Mouse (Mus musculus) hindbrain, embryonic 10.5 days (tissue): ENCODE measurements around the gene Gpx5. TPM values are rescaled to one million over a fixed set of nuclear protein-coding genes. Genes with fewer than 3 reads are reported as not detected.
A peak's percentile ranks its signal among the peaks of the same experiment; 100 is the strongest.

Experiments used
- DNase-seq: peaks from one replicate; pipeline ENCODE4 v3.0.0-alpha.2; 2017; ENCODE audit warnings: low spot score
- H3K27ac ChIP-seq: fragments of 300-500 bp; sonication (generic); 2 replicates; pipeline ENCODE4 v1.5.1; 2016; ENCODE audit warnings: mild to moderate bottlenecking, moderate library complexity
- H3K27me3 ChIP-seq: fragments of 300-500 bp; sonication (generic); 2 replicates; pipeline ENCODE4 v1.6.1; 2016; ENCODE audit warnings: mild to moderate bottlenecking; ENCODE audit not compliant: poor library complexity, insufficient read depth, severe bottlenecking
- H3K36me3 ChIP-seq: fragments of 300-500 bp; sonication (generic); 2 replicates; pipeline ENCODE4 v1.6.1; 2016; ENCODE audit warnings: mild to moderate bottlenecking, moderate library complexity
- H3K4me1 ChIP-seq: fragments of 300-500 bp; sonication (generic); replicated peaks from 2 replicates; pipeline ENCODE4 v1.6.1; 2016; ENCODE audit warnings: mild to moderate bottlenecking
- H3K4me3 ChIP-seq: fragments of 300-500 bp; sonication (generic); 2 replicates; pipeline ENCODE4 v1.5.1; 2016; ENCODE audit warnings: mild to moderate bottlenecking, moderate library complexity
- H3K9me3 ChIP-seq: fragments of 300-500 bp; sonication (generic); 2 replicates; pipeline ENCODE4 v1.6.1; 2016; ENCODE audit warnings: mild to moderate bottlenecking, moderate library complexity
- WGBS: fragments of 180-500 bp; shearing (Covaris S2); methylation state at CpG from one replicate; pipeline ENCODE4 v1.1.7; 2016; 5-methylcytosine and 5-hydroxymethylcytosine counted together
- polyA plus RNA-seq: library from polyadenylated mRNA; unstranded; fragments of >200 nt; fragmentation: Nextera tagmentation; extraction: Ambion mirVana; gene quantifications from 2 replicates; pipeline ENCODE4 v1.2.1, GENCODE M21; 2016

Gpx5 gene
- not detected in 2 replicates for polyA plus RNA-seq

DNA sequence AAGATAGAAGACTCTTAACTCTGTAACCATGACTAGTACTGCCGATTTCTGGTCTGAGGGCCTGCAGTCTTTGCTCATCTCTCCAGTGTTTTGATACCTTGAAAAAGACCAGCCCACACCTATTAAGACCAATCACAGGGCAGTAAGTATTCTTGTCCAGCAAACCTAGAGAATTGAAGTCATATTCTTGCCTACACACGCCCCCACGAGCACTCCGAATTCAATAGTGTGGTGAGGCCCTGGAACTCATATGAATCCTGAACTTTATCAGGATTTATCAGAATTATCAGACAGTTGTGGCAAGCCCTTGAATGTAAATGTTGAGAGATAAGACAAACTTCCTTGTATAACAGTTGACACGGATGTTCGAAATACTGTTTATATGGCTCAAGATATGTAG is at the start of gene Gpx5:
TSS of gene Gpx5 (minus strand) at position 101 of the 400 bp plus-strand sequence.
- 95% methylated on average over 6 of the region's 6 CpGs for WGBS
- Histone ChIP-seq H3K9me3 (no peaks in the 10 kb centered on the region), H3K27ac (no peak within 1 kb of the TSS), H3K4me3 (no peak within 1 kb of the TSS), H3K36me3 (no peaks in the 10 kb centered on the region), H3K27me3 (no peaks in the 10 kb centered on the region), H3K4me1 (no peaks in the 10 kb centered on the region)
- no peak for DNase-seq

DNA sequence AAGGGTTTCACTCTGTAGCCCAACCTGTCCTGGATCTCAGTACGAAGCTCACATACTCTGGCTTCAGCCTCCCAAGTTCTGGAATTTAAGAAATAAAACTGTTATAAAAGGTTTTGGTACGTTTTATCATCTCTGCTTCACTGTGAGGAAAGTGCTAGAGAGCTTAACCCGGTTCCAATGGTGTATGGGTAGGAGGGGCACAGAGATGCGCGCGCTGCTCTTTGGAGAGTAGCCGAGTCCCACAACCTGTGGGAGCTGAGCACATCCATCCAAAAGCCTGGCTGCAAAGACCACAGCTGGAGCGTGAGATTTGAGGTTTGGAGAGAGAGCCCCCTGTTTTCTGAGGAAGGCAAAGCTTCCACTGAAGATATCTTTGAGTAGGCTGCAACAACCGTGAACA is 34.9 kb upstream of the Gpx5 start:
- H3K4me1 ChIP-seq: peaks cover 5% of the 10 kb centered on the region; the same call in 1 of the 2 replicates
- no peak overlapping the region for H3K27ac ChIP-seq
- no peaks in the 10 kb centered on the region for H3K36me3 ChIP-seq
- no peaks in the 10 kb centered on the region for H3K9me3 ChIP-seq
- under 1% methylated on average over 9 of the region's 9 CpGs for WGBS
- peak; percentile 49 for DNase-seq
- 0 out of 2 replicates have a peak, but pooled peaks cover 3% of the 10 kb centered on the region for H3K27me3 ChIP-seq
- peak overlapping the region; percentile 61 for H3K4me3 ChIP-seq

DNA sequence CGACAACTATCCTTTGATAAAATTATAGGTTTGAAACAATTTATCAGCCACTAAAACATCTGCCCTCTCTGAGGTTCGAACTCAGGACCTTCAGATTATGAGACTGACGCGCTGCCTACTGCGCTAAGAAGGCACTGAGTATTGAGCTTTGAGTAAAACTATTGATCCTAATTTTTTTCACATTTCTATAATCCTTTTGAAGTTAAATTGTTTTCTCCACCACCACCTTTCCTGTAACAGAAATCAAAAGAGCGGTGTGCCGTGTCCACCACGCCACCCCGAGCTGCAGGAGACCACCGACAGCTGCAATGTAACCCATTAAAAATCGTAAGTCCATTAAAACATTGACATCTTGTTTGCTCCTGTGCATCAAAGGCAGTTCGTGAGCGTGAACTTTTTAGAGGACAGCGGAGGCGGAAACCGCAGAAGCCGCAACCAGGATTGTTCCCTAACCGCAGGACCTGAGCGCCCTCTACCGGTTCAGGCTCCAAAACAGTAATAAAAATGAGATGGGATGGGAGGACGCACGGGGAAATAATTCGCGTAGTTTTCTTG is 34.2 kb upstream of the Gpx5 start:
- 0 out of 2 replicates have a peak, but pooled peaks cover 3% of the 10 kb centered on the region for H3K27me3 ChIP-seq
- peaks cover 9% of the 10 kb centered on the region; the same call in 1 of the 2 replicates for H3K4me1 ChIP-seq
- H3K27ac ChIP-seq: peak overlapping the region; percentile 66; the same call in 1 of the 2 replicates
- peak; percentile 86 for DNase-seq
- no peaks in the 10 kb centered on the region for H3K9me3 ChIP-seq
- H3K4me3 ChIP-seq: peak overlapping the region; percentile 61
- H3K36me3 ChIP-seq: no peaks in the 10 kb centered on the region
- under 1% methylated on average over 24 of the region's 24 CpGs for WGBS

DNA sequence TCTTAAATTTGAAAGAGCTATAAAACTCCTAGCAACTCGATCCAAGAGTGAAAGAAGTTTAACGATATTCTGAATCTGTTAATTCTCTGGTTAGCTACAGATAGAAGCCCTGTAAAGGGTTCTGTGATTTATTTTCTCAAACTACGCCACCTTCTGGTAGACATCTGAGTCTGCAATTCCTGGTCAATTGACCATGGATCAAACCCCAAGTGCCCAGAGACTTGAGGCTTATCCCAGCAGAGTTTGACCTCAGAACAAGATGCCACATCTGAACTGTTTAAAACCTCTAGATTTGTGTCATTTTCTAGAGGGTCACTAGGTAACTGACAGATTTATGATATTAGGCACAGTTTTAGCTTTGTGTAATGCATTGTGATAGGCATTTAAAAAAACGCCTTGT is 33.7 kb upstream of the Gpx5 start:
- Histone ChIP-seq H3K4me3 (peak overlapping the region; percentile 61), H3K9me3 (no peaks in the 10 kb centered on the region), H3K36me3 (no peaks in the 10 kb centered on the region), H3K27ac (no peak overlapping the region), H3K4me1 (peaks cover 9% of the 10 kb centered on the region; the same call in 1 of the 2 replicates), H3K27me3 (0 out of 2 replicates have a peak, but pooled peaks cover 3% of the 10 kb centered on the region)
- 7% methylated on average over 4 of the region's 4 CpGs for WGBS
- peak; percentile 6 for DNase-seq

DNA sequence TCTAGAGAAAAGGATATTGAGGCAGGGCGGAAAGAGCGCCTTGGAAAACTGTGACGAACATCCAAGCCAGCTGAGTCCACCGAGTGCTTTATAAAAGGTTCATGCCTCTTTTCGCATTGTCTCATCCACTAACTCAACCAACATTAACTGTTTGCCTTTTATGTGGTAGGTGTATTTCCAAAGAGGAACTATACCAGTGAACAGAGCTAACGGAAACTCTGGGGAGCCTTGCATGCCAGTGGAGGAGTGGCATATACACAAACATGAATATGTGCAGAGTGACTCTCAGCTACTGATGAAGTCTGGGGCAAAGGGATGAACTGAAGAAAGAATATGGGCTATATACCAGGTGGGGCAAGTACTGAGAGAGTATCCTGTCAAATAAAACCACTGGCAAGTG is 30.9 kb upstream of the Gpx5 start:
- H3K27me3 ChIP-seq: 0 out of 2 replicates have a peak, but pooled peaks cover 3% of the 10 kb centered on the region
- no peak for DNase-seq
- no peak overlapping the region for H3K27ac ChIP-seq
- no peaks in the 10 kb centered on the region for H3K9me3 ChIP-seq
- no peaks in the 10 kb centered on the region for H3K36me3 ChIP-seq
- WGBS: 70% methylated on average over 6 of the region's 6 CpGs
- H3K4me1 ChIP-seq: peaks cover 9% of the 10 kb centered on the region; the same call in 1 of the 2 replicates
- peak overlapping the region; percentile 52; the same call in 1 of the 2 replicates for H3K4me3 ChIP-seq

DNA sequence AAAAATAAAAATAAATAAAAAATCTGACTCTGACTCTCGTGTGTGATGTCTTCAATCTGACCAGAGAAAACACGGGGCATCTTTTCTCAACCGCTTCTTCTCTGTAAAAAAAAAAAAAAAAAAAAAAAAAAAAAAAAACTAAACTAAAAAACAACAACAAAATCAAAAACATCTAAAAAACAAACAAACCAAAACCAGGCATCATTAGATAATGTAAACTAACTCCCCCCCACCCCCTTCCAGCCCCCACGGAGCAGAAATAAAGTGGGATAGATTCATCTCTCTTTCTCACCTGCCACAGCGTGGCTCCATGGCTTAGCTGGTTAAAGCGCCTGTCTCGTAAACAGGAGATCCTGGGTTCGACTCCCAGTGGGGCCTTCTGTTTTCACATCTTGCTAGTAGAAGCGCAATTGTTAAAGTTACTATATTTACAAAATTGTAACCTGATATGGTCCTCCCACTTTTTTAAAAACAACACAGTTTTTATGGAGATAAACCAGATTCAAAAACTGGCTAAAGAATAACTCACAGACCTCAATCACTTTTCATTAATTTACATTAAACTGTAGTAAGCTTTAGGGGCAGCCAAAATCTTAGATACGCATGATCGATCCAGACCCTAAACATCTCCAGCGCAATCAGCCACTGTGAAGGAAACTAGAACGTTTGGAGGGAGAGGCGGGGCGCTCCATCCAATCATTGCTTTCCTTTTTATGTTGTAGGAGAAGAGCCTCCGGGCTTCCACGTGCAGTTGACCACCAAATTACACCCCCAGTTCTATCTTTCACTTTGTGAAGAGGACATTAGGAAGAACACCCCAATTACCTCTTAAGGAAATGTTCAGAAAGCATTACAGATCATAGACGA is 30.2 kb upstream of the Gpx5 start:
- Histone ChIP-seq H3K36me3 (no peaks in the 10 kb centered on the region), H3K4me1 (peaks cover 9% of the 10 kb centered on the region; the same call in 1 of the 2 replicates), H3K27me3 (no peaks in the 10 kb centered on the region), H3K4me3 (peak overlapping the region; percentile 52), H3K27ac (no peak overlapping the region), H3K9me3 (no peaks in the 10 kb centered on the region)
- DNase-seq: peak; percentile 69
- WGBS: 14% methylated on average over 18 of the region's 18 CpGs

DNA sequence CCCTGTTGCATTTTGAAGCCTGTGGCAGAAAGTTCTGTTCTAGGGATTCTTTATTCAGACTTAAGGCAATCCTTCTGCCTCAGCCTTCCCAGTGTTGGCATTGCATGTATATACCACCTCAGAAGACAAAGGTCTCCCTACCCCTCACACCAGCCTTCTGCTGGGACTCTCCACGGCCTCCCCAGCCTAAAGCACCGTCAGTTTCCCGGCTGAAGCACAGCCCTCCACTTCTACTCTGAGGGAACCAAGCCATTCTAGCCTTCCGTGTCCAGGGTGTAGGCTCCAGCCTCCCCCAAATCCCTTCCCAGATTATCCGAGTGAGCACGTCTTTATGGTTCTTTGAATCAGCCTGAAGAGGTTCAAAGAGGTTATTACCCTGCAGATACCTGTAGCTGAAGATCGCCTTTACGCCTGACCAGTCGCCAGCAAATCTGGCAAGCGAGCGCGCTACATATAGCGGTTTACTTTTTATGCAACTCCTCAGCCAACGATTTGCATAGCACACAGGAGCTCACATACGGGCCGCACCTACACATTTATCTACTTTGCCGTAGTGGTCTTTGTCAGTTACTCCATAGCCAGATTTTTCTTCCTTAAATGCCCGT is 29.5 kb upstream of the Gpx5 start:
- Histone ChIP-seq H3K27me3 (no peaks in the 10 kb centered on the region), H3K4me3 (peak overlapping the region; percentile 52), H3K4me1 (0 out of 2 replicates have a peak, but pooled peaks cover 4% of the 10 kb centered on the region), H3K9me3 (no peaks in the 10 kb centered on the region), H3K27ac (no peak overlapping the region), H3K36me3 (no peaks in the 10 kb centered on the region)
- peak; percentile 35 for DNase-seq
- WGBS: 2% methylated on average over 18 of the region's 18 CpGs

DNA sequence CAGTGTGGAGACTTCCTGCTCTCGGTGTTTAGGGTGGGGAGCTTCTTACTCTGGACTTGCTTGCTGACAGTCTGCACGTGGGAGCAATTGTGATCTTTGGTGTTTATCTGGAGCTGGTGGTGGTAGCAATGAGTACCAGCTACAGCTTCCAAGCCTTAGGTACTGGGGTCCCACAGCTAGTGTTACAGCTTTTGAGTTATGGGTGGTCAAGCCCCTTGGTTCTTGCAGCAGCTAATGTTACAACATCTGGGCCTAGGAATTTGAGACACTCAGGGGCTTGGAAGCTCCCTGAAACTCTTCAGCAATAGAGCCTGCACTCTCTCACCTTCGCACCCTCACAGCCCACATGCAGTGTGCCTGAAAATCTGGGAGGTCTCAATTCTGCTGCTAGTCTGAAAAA is 27.7 kb upstream of the Gpx5 start:
- Histone ChIP-seq H3K9me3 (no peaks in the 10 kb centered on the region), H3K27me3 (no peaks in the 10 kb centered on the region), H3K4me1 (0 out of 2 replicates have a peak, but pooled peaks cover 4% of the 10 kb centered on the region), H3K4me3 (no peak overlapping the region), H3K36me3 (no peaks in the 10 kb centered on the region), H3K27ac (no peak overlapping the region)
- 73% methylated on average over 3 of the region's 3 CpGs for WGBS
- no peak for DNase-seq

DNA sequence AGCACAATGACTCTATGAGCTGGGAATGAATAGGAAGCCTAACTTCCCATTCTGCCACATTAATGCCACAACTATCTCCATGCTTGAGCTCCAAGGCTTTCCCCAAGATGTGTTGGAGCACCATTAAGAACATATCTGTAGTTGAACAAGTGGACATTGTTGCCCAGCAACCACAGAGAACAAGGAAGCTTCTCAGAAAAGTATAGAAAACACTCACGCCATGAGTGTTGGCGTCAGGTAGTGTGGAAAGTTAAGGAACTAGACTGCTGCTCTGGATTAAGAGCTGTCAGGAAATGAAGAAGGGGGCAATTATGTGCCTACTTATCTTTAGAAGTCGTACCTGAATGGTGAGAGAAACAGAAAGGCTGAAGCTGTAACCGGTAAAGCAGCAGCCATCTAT is 21.4 kb upstream of the Gpx5 start:
- no peak overlapping the region for H3K4me3 ChIP-seq
- DNase-seq: no peak
- no peaks in the 10 kb centered on the region for H3K27me3 ChIP-seq
- peaks cover 3% of the 10 kb centered on the region; the same call in 1 of the 2 replicates for H3K4me1 ChIP-seq
- WGBS: 86% methylated on average over 4 of the region's 4 CpGs
- H3K27ac ChIP-seq: no peak overlapping the region
- no peaks in the 10 kb centered on the region for H3K36me3 ChIP-seq
- H3K9me3 ChIP-seq: no peaks in the 10 kb centered on the region

DNA sequence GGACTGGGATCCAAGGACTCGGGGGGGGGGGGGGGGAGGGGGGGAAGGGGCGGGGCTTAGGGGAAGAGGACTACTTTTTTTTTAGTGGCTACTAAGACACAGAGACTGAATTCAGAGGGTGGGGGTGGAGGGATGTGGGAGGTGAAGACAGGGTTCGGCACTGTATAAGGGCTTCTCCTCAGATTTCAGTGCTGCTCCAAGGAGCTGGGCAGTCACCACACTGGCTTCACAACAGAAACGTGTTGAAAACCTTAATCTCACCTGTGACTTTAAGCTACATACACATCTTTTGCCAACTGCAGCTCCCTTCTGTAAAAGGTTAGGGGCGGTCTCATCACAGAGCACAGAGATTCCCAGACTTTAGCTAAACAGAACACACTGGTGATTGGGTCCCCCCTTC is 20.3 kb upstream of the Gpx5 start:
- no peak for DNase-seq
- 33% methylated on average over 5 of the region's 5 CpGs for WGBS

DNA sequence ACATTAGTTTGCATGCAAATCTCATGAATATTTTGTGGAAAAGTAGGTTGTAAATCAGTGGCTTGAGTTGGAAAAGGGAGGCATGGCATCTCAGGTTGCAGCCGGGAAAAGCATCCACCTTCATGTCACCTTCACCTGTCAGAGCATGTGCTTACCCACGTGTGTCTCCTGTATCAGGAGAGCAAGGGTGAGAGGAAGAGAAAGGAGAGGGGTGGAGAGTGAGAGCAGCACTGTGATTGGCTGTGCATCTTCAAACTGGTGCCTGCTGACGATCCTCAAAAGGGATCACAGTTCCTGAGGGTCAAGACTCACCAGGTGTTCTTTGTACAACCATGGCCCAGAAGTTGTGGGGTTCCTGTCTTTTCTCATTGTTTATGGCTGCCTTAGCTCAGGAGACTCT is 19.4 kb upstream of the Gpx5 start, which contains the start of gene Gpx6:
TSS of gene Gpx6 (plus strand) at position 200 of the 400 bp plus-strand sequence.
- Histone ChIP-seq H3K4me1 (peaks cover 3% of the 10 kb centered on the region; the same call in 1 of the 2 replicates), H3K36me3 (no peaks in the 10 kb centered on the region), H3K9me3 (no peaks in the 10 kb centered on the region), H3K4me3 (no peak within 1 kb of the TSS), H3K27me3 (no peaks in the 10 kb centered on the region), H3K27ac (no peak within 1 kb of the TSS)
- no peak for DNase-seq
- whole genome bisulfite sequencing: 17% methylated on average over 3 of the region's 3 CpGs

More for the DNA sequence above, 20.3 kb upstream of the Gpx5 start:
- Histone ChIP-seq H3K9me3 (no peaks in the 10 kb centered on the region), H3K36me3 (no peaks in the 10 kb centered on the region), H3K27me3 (no peaks in the 10 kb centered on the region), H3K4me1 (peaks cover 3% of the 10 kb centered on the region; the same call in 1 of the 2 replicates), H3K27ac (no peak overlapping the region), H3K4me3 (no peak overlapping the region)

DNA sequence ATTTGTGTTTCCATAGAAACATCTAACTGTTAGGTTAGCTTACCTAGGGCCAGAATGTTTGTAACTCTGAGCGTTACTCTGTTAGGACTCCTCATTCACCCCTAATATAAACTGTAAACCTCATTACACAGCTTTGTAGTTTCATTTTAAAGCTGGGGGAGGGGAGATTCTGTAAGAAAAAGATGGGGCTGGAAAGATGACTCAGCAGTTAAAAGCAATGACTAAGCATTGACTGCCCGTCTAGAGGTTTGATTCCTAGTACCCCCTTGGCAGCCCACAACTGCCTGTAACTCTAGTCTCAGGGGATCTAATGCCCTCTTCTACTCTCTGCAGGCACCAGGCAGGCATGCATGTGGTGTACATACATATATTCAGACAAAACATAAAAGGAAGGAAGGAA is 17.3 kb upstream of the Gpx5 start:
- WGBS: 72% methylated on average over 2 of the region's 2 CpGs

More for the DNA sequence above, 17.3 kb upstream of the Gpx5 start:
- Histone ChIP-seq H3K4me1 (peaks cover 3% of the 10 kb centered on the region; the same call in 1 of the 2 replicates), H3K4me3 (no peak overlapping the region), H3K36me3 (no peaks in the 10 kb centered on the region), H3K9me3 (no peaks in the 10 kb centered on the region), H3K27ac (no peak overlapping the region), H3K27me3 (no peaks in the 10 kb centered on the region)
- DNase-seq: no peak
